Mouse (Mus musculus): ENCODE results near the gene Plagl1. TPM values are rescaled to one million over a fixed set of nuclear protein-coding genes. Genes with fewer than 3 reads are reported as not detected.
"Not testable (repeated sequence)": the region's sequence is repeated elsewhere in the genome, so short reads cannot be mapped to it uniquely, and the experiment has no call there.

Gene Plagl1
- polyA plus RNA-seq (2014; fragmentation: Nextera tagmentation; extraction: Ambion mirVana): 74.5 and 74.9 TPM in 2 replicates

DNA sequence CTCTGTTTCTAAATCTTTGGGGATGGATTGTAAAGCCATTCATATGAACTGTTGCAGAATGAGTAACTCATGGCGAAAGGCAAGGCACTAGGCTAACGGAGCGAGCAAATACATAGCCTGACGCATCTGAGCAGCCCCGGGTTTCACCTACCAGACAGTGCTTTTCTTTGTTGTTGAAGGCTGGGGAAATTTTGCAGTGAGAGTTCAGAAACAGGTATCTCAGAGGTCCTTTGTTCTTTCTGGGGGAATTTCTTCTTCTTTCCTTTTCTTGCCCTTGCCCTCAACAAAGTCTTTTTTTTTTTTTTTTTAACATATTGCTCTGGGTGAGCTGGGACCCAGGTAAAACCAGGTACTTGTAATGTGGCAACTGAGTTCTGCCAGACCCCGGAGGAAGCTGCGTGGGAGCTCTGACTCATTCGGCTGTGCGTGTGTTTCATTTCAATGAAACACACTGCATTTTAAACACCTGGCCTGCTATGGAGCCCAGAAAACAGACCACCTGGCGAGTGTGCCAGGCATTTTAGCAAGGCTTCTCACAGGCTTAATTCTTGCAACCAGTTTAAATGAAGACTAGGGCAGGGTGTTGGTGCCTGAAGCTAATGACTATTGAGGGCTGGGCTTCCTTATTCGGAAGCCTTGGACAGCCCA lies at the start of gene Plagl1:
TSS of gene Plagl1 (plus strand) at position 484 of the 648 bp plus-strand sequence.
- Histone ChIP-seq H3K4me3 (ENCODE audit: low read depth, low read length) (peak within 1 kb of the TSS; percentile 37), H3K4me1 (ENCODE audit: control insufficient read depth, insufficient read depth, low read length) (0 out of 2 replicates have a peak, but pooled peaks cover 5% of the 10 kb centered on the region), H3K36me3 (ENCODE audit: control insufficient read depth, insufficient read depth, low read length) (no peaks in the 10 kb centered on the region), H3K27ac (replicated peaks; ENCODE audit: low read depth, low read length) (no peak within 1 kb of the TSS), H3K27me3 (ENCODE audit: control insufficient read depth, insufficient read depth, low read length) (peaks cover 18% of the 10 kb centered on the region), H3K4me2 (ENCODE audit: low read depth, severe bottlenecking) (peak within 1 kb of the TSS; percentile 85), H3K9me3 (ENCODE audit: control insufficient read depth, low read length) (no peaks in the 10 kb centered on the region), H3K9ac (ENCODE audit: low read length) (peak within 1 kb of the TSS; percentile 60)
- ATAC-seq (ENCODE audit: insufficient number of reproducible peaks, low FRiP score, low TSS enrichment, low read depth) (no peak), DNase-seq (ENCODE audit: low spot score) (peak; percentile 31)
- 45% methylated on average over 11 of the region's 11 CpGs for WGBS

DNA sequence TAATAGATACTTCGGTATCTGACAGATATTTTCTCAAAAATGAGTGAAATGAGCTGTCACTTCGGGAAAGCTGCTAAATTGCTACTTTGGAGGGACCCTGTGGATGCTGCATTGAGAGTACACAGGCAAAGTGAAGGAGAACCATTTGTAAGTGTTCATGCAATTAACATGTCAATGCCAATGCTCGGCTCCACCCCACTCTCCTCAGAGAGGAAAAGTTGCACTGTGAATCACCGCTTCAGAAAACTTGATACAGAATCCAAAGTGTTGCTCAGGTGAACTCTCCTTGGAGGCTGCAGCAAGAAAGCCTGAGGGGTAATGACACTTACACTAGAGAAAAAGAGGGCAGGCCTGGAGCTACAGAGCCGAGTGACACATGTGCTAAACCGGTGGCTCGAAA lies 46.3 kb upstream of the Plagl1 start:
- no peak overlapping the region for H3K27ac ChIP-seq (replicated peaks; ENCODE audit: low read depth, low read length)
- H3K4me1 ChIP-seq (ENCODE audit: control insufficient read depth, insufficient read depth, low read length): peaks cover 6% of the 10 kb centered on the region; the same call in 1 of the 2 replicates
- no peak overlapping the region for H3K4me3 ChIP-seq (ENCODE audit: low read depth, low read length)
- H3K9me3 ChIP-seq (ENCODE audit: control insufficient read depth, low read length): no peaks in the 10 kb centered on the region
- no peaks in the 10 kb centered on the region for H3K27me3 ChIP-seq (ENCODE audit: control insufficient read depth, insufficient read depth, low read length)
- DNase-seq (ENCODE audit: low spot score) (no peak), ATAC-seq (ENCODE audit: insufficient number of reproducible peaks, low FRiP score, low TSS enrichment, low read depth) (no peak)
- WGBS: 69% methylated on average over 7 of the region's 7 CpGs
- no peak overlapping the region for H3K4me2 ChIP-seq (ENCODE audit: low read depth, severe bottlenecking)
- H3K9ac ChIP-seq (ENCODE audit: low read length): no peak overlapping the region
- no peaks in the 10 kb centered on the region for H3K36me3 ChIP-seq (ENCODE audit: control insufficient read depth, insufficient read depth, low read length)

DNA sequence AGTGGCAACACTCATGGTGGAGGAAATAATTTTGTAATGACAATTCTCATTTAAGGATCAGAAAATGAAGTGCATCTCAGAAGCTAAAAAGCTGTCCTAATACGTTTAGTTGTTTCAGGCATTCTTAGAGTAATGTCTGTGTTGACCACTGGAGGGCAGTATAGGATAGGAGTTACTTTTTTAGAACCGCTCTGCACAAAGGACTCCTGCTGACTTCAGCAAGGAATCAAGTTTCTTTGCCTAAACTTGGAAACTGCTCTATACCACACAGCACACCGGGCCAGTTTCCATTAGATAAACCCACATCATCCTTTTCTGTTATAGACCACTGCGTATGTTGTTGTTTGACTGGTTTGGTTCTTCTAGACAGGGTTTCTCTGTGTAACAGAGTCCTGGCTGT lies 43.7 kb upstream of the Plagl1 start:
- H3K4me1 ChIP-seq (ENCODE audit: control insufficient read depth, insufficient read depth, low read length): no peaks in the 10 kb centered on the region
- DNase-seq (ENCODE audit: low spot score) (peak; percentile 53), ATAC-seq (ENCODE audit: insufficient number of reproducible peaks, low FRiP score, low TSS enrichment, low read depth) (peak; percentile 35; the same call in 1 of the 2 replicates)
- H3K4me2 ChIP-seq (ENCODE audit: low read depth, severe bottlenecking): no peak overlapping the region
- no peak overlapping the region for H3K4me3 ChIP-seq (ENCODE audit: low read depth, low read length)
- no peaks in the 10 kb centered on the region for H3K36me3 ChIP-seq (ENCODE audit: control insufficient read depth, insufficient read depth, low read length)
- H3K27ac ChIP-seq (replicated peaks; ENCODE audit: low read depth, low read length): no peak overlapping the region
- 35% methylated on average over 4 of the region's 4 CpGs for WGBS
- no peak overlapping the region for H3K9ac ChIP-seq (ENCODE audit: low read length)
- no peaks in the 10 kb centered on the region for H3K27me3 ChIP-seq (ENCODE audit: control insufficient read depth, insufficient read depth, low read length)
- H3K9me3 ChIP-seq (ENCODE audit: control insufficient read depth, low read length): no peaks in the 10 kb centered on the region

DNA sequence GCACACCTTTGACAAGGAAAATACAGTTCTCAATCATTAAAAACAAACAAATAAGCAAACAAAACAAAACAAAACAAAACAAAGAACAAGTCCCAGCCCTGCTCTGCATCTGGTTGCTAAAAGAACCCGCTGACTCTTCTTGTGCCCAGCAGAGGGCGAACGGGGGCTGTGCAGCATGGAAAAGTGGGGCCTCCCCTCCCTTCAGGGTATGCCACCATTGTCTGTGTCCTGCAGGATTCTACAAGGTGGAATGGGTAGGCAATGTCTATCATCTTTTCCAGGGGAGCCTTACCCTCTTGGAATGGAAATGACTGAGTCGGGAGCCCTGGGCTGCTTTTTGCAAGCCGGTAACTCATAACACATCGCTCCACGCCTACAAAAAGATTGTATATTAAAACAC lies 41.8 kb upstream of the Plagl1 start:
- Histone ChIP-seq H3K4me1 (ENCODE audit: control insufficient read depth, insufficient read depth, low read length) (no peaks in the 10 kb centered on the region), H3K9me3 (ENCODE audit: control insufficient read depth, low read length) (no peaks in the 10 kb centered on the region), H3K9ac (ENCODE audit: low read length) (no peak overlapping the region), H3K36me3 (ENCODE audit: control insufficient read depth, insufficient read depth, low read length) (no peaks in the 10 kb centered on the region), H3K27ac (replicated peaks; ENCODE audit: low read depth, low read length) (no peak overlapping the region), H3K27me3 (ENCODE audit: control insufficient read depth, insufficient read depth, low read length) (no peaks in the 10 kb centered on the region), H3K4me2 (ENCODE audit: low read depth, severe bottlenecking) (no peak overlapping the region), H3K4me3 (ENCODE audit: low read depth, low read length) (no peak overlapping the region)
- DNase-seq (ENCODE audit: low spot score): peak; percentile 36
- ATAC-seq (ENCODE audit: insufficient number of reproducible peaks, low FRiP score, low TSS enrichment, low read depth): no peak
- WGBS: 65% methylated on average over 7 of the region's 7 CpGs

DNA sequence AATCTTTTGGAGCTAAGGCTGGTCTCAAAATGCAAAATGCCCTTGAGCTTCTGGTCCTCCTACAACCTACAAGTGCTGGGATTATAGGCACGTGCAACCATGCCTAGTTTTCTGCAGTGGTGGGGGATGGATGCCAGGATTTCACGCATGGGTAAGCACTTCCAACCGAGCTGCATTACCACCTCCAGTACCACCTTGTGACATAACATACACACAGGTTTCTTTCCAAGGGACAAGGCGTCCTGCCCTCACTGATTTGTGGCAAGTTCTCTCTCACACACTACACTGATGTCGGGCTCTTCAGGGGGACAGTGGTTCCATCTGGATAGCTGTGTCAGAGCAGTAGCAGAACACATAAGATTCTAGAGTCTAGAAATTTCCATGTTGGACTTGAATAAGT lies 41.3 kb upstream of the Plagl1 start:
- Histone ChIP-seq H3K9me3 (ENCODE audit: control insufficient read depth, low read length) (no peaks in the 10 kb centered on the region), H3K4me2 (ENCODE audit: low read depth, severe bottlenecking) (no peak overlapping the region), H3K27ac (replicated peaks; ENCODE audit: low read depth, low read length) (no peak overlapping the region), H3K27me3 (ENCODE audit: control insufficient read depth, insufficient read depth, low read length) (no peaks in the 10 kb centered on the region), H3K4me1 (ENCODE audit: control insufficient read depth, insufficient read depth, low read length) (no peaks in the 10 kb centered on the region), H3K9ac (ENCODE audit: low read length) (no peak overlapping the region), H3K36me3 (ENCODE audit: control insufficient read depth, insufficient read depth, low read length) (no peaks in the 10 kb centered on the region), H3K4me3 (ENCODE audit: low read depth, low read length) (no peak overlapping the region)
- ATAC-seq (ENCODE audit: insufficient number of reproducible peaks, low FRiP score, low TSS enrichment, low read depth): no peak
- DNase-seq (ENCODE audit: low spot score): no peak
- 87% methylated on average over 5 of the region's 5 CpGs for WGBS

DNA sequence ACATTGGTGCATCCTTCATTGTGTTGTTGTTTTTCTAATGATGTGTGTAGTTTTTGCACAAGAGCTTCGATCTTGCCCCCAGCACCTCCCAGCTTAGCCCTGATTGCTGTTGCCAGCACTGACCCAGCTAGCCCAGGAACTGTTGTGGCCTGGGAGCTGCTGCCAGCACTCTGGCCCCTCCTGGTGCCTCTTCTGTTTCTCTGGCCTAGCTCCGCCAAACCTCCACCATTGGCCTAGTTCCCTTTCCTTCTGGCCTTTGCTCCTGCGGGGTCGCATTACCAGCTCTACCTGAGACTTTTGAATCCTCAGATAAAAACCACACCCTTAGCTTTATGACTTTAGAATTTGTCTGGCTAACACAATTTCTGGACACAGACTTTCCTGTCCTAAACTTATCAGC lies 38.2 kb upstream of the Plagl1 start:
- ATAC-seq (ENCODE audit: insufficient number of reproducible peaks, low FRiP score, low TSS enrichment, low read depth) (no peak), DNase-seq (ENCODE audit: low spot score) (no peak)
- H3K4me3 ChIP-seq (ENCODE audit: low read depth, low read length): no peak overlapping the region
- no peaks in the 10 kb centered on the region for H3K36me3 ChIP-seq (ENCODE audit: control insufficient read depth, insufficient read depth, low read length)
- no peak overlapping the region for H3K27ac ChIP-seq (replicated peaks; ENCODE audit: low read depth, low read length)
- H3K9me3 ChIP-seq (ENCODE audit: control insufficient read depth, low read length): no peaks in the 10 kb centered on the region
- no peak overlapping the region for H3K9ac ChIP-seq (ENCODE audit: low read length)
- no peak overlapping the region for H3K4me2 ChIP-seq (ENCODE audit: low read depth, severe bottlenecking)
- no peaks in the 10 kb centered on the region for H3K27me3 ChIP-seq (ENCODE audit: control insufficient read depth, insufficient read depth, low read length)
- H3K4me1 ChIP-seq (ENCODE audit: control insufficient read depth, insufficient read depth, low read length): no peaks in the 10 kb centered on the region
- WGBS: 86% methylated on average over 4 of the region's 4 CpGs

DNA sequence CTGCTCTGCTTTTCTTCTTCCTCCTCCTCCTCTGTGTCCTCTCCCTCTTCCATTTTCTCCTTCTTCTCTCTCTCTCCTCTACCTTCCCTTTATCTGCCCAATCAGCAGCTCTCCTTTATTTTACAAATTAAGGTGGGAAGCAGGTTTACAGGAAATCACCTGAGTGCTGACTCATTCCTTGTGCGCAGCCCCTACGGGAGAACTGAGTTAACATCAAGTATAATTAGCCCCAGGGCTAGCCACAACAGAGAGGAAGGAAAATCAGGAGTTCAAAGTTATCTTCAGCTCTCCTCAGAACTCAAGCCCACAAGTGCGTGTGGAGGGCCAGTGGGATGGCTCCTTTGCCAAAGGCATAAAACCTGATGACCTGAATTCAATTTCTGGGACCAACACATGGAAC lies 36.3 kb upstream of the Plagl1 start:
- H3K9ac ChIP-seq (ENCODE audit: low read length); DNase-seq (ENCODE audit: low spot score); H3K36me3 ChIP-seq (ENCODE audit: control insufficient read depth, insufficient read depth, low read length); H3K27me3 ChIP-seq (ENCODE audit: control insufficient read depth, insufficient read depth, low read length); H3K27ac ChIP-seq (replicated peaks; ENCODE audit: low read depth, low read length); H3K4me3 ChIP-seq (ENCODE audit: low read depth, low read length); ATAC-seq (ENCODE audit: insufficient number of reproducible peaks, low FRiP score, low TSS enrichment, low read depth); H3K4me2 ChIP-seq (ENCODE audit: low read depth, severe bottlenecking); H3K9me3 ChIP-seq (ENCODE audit: control insufficient read depth, low read length); H3K4me1 ChIP-seq (ENCODE audit: control insufficient read depth, insufficient read depth, low read length): not testable (repeated sequence)
- 57% methylated on average over 3 of the region's 3 CpGs for WGBS

DNA sequence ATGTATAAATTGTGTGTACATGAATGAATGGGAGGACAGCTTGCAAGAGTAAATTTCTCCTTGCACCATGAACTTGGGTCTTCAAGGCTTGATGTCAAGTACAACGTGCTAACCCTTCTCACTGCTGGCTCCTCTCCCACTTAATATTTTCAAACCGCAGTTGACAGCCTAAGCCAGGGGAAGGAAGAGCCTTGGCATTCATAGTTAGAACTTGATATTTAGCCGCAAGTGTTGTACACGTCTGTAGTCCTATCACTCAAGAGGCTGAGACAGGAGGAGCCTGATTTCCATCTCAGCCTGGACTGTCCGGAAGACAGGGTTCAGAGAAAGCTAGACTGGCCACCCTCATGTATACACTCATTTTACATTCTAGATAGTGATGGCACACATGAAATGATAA lies 32.6 kb upstream of the Plagl1 start:
- H3K4me3 ChIP-seq (ENCODE audit: low read depth, low read length): no peak overlapping the region
- H3K36me3 ChIP-seq (ENCODE audit: control insufficient read depth, insufficient read depth, low read length): no peaks in the 10 kb centered on the region
- no peak for ATAC-seq (ENCODE audit: insufficient number of reproducible peaks, low FRiP score, low TSS enrichment, low read depth)
- no peaks in the 10 kb centered on the region for H3K9me3 ChIP-seq (ENCODE audit: control insufficient read depth, low read length)
- H3K27ac ChIP-seq (replicated peaks; ENCODE audit: low read depth, low read length): no peak overlapping the region
- no peaks in the 10 kb centered on the region for H3K4me1 ChIP-seq (ENCODE audit: control insufficient read depth, insufficient read depth, low read length)
- no peak overlapping the region for H3K9ac ChIP-seq (ENCODE audit: low read length)
- DNase-seq (ENCODE audit: low spot score): no peak
- H3K27me3 ChIP-seq (ENCODE audit: control insufficient read depth, insufficient read depth, low read length): no peaks in the 10 kb centered on the region
- H3K4me2 ChIP-seq (ENCODE audit: low read depth, severe bottlenecking): no peak overlapping the region
- 91% methylated on average over 5 of the region's 5 CpGs for WGBS

DNA sequence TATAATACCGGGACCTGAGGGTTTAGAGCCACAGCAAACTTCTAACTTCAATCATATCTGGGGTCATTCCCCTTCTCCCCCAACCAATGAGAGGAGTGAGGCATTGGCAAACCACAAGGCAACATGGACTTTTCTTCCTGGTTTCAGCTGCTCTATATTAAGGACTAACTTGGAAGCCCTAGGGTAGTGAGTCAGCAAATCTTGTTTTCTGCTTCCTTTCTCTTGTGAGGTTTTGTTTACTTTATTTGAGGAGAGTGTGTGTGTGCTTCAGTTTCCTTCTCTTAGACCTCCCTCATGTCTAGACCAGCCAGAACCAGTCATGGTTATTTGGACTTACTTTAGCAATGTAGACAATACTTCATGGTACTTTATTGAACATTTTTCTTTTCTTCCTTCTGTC lies 32.1 kb upstream of the Plagl1 start:
- DNase-seq (ENCODE audit: low spot score): no peak
- no peak overlapping the region for H3K4me3 ChIP-seq (ENCODE audit: low read depth, low read length)
- no peak for ATAC-seq (ENCODE audit: insufficient number of reproducible peaks, low FRiP score, low TSS enrichment, low read depth)
- no peak overlapping the region for H3K4me2 ChIP-seq (ENCODE audit: low read depth, severe bottlenecking)
- no peaks in the 10 kb centered on the region for H3K9me3 ChIP-seq (ENCODE audit: control insufficient read depth, low read length)
- H3K9ac ChIP-seq (ENCODE audit: low read length): no peak overlapping the region
- no peak overlapping the region for H3K27ac ChIP-seq (replicated peaks; ENCODE audit: low read depth, low read length)
- no peaks in the 10 kb centered on the region for H3K27me3 ChIP-seq (ENCODE audit: control insufficient read depth, insufficient read depth, low read length)
- 92% methylated on average over 1 of the region's 1 CpGs for WGBS
- H3K36me3 ChIP-seq (ENCODE audit: control insufficient read depth, insufficient read depth, low read length): no peaks in the 10 kb centered on the region
- H3K4me1 ChIP-seq (ENCODE audit: control insufficient read depth, insufficient read depth, low read length): no peaks in the 10 kb centered on the region
